Mouse (Mus musculus) small intestine, adult 2 months (tissue): Measurements from ENCODE around the gene Iqschfp.

Experiments
- CTCF ChIP-seq: fragments of 200-500 bp; IDR thresholded peaks from 2 replicates; pipeline ENCODE4 v1.5.1; 2012; ENCODE audit warnings: low read depth, mild to moderate bottlenecking, control low read depth, inconsistent platforms, low read length, moderate library complexity, mixed read lengths; ENCODE audit not compliant: insufficient replicate concordance, insufficient read length; ENCODE audit errors: extremely low read depth
- POLR2A ChIP-seq: fragments of 200-500 bp; IDR thresholded peaks from 2 replicates; pipeline ENCODE4 v1.6.1; 2012; ENCODE audit warnings: low read depth, mild to moderate bottlenecking, control low read depth, inconsistent platforms, low read length, moderate library complexity

- TF ChIP-seq CTCF (no peak), POLR2A (no peak)
Measured at GRCm38 (mm10) chr3:68045475-68046416, 153.7 kb downstream of the Iqschfp start.
